Mouse (Mus musculus) forebrain, embryonic 15.5 days (tissue): ENCODE results near the gene Thbs1. TPM values are rescaled to one million over a fixed set of nuclear protein-coding genes. Genes with fewer than 3 reads are reported as not detected.

Experiments
- ATAC-seq: fragments of 200-750 bp; cut with Nextera tagmentation; replicated peaks from 2 replicates; pipeline ENCODE4 v1.8.0; 2017; ENCODE audit warnings: mild to moderate bottlenecking, moderate TSS enrichment, moderate library complexity
- H3K27ac ChIP-seq: fragments of 300-500 bp; sonication (generic); replicated peaks from 2 replicates; pipeline ENCODE4 v1.5.1; 2015; ENCODE audit warnings: mild to moderate bottlenecking, inconsistent platforms
- H3K27me3 ChIP-seq: fragments of 300-500 bp; sonication (generic); 2 replicates; pipeline ENCODE4 v1.6.1; 2015; ENCODE audit warnings: inconsistent platforms
- H3K36me3 ChIP-seq: fragments of 300-500 bp; sonication (generic); 2 replicates; pipeline ENCODE4 v1.6.1; 2015; ENCODE audit warnings: mild to moderate bottlenecking, inconsistent platforms
- H3K4me1 ChIP-seq: fragments of 300-500 bp; sonication (generic); 2 replicates; pipeline ENCODE4 v1.6.1; 2015; ENCODE audit warnings: inconsistent platforms
- H3K4me2 ChIP-seq: fragments of 300-500 bp; sonication (generic); replicated peaks from 2 replicates; pipeline ENCODE4 v1.6.1; 2015; ENCODE audit warnings: mild to moderate bottlenecking, inconsistent platforms
- H3K4me3 ChIP-seq: fragments of 300-500 bp; sonication (generic); 2 replicates; pipeline ENCODE4 v1.5.1; 2015; ENCODE audit warnings: mild to moderate bottlenecking, inconsistent platforms
- H3K9ac ChIP-seq: fragments of 300-500 bp; sonication (generic); replicated peaks from 2 replicates; pipeline ENCODE4 v1.6.1; 2015; ENCODE audit warnings: mild to moderate bottlenecking, inconsistent platforms
- H3K9me3 ChIP-seq: fragments of 300-500 bp; sonication (generic); 2 replicates; pipeline ENCODE4 v1.6.1; 2016; ENCODE audit warnings: inconsistent platforms
- WGBS: fragments of 180-500 bp; shearing (Covaris S2); methylation state at CpG from one replicate; pipeline ENCODE4 v1.1.7; 2015; ENCODE audit warnings: mixed read lengths; 5-methylcytosine and 5-hydroxymethylcytosine counted together
- polyA plus RNA-seq: library from polyadenylated mRNA; unstranded; fragments of >200 nt; fragmentation: Nextera tagmentation; extraction: Ambion mirVana; gene quantifications from 2 replicates; pipeline ENCODE4 v1.2.1, GENCODE M21; 2015

Gene Thbs1
- polyA plus RNA-seq, 1 experiment from 2014 or later: 10.2 TPM

- WGBS: 79% methylated on average over 10 of the region's 10 CpGs
- ATAC-seq: no peak
- H3K9ac ChIP-seq: no peak overlapping the region
Measured at GRCm38 (mm10) chr2:118087044-118087726, 24.5 kb upstream of the Thbs1 start.

DNA sequence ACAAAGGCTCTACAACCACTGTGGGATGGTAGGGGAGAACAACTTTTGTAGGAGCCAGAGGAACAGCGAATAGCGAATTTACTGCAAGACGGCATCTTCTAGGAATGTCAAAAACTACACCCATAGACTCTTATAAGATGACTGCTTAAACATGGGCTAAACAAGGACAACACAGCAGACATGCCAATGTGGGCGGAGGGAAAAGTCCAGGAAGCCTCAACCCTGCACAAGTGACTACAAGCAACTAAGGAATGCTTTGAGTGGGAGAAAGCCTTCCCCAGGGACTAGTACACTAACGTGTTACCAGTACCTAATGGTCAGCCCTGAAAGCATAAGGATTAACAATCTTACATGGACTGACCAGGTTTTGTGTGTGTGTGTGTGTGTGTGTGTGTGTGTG, 20.4 kb upstream of the Thbs1 start:
- no peak for ATAC-seq
- 89% methylated on average over 5 of the region's 5 CpGs for WGBS
- no peaks in the 10 kb centered on the region for H3K9me3 ChIP-seq
- H3K27ac ChIP-seq: no peak overlapping the region
- no peak overlapping the region for H3K9ac ChIP-seq
- H3K4me2 ChIP-seq: no peak overlapping the region
- no peak overlapping the region for H3K4me3 ChIP-seq
- H3K4me1 ChIP-seq: no peaks in the 10 kb centered on the region
- no peaks in the 10 kb centered on the region for H3K36me3 ChIP-seq
- H3K27me3 ChIP-seq: no peaks in the 10 kb centered on the region

More at GRCm38 (mm10) chr2:118087044-118087726, 24.5 kb upstream of the Thbs1 start:
- Histone ChIP-seq H3K27ac (no peak overlapping the region), H3K27me3 (no peaks in the 10 kb centered on the region), H3K9me3 (no peaks in the 10 kb centered on the region), H3K4me3 (no peak overlapping the region), H3K4me1 (no peaks in the 10 kb centered on the region), H3K4me2 (no peak overlapping the region), H3K36me3 (no peaks in the 10 kb centered on the region)

GRCm38 (mm10) chr2:118099104-118099503, 12.6 kb upstream of the Thbs1 start:
- Histone ChIP-seq H3K27me3 (no peaks in the 10 kb centered on the region), H3K9me3 (no peaks in the 10 kb centered on the region), H3K9ac (no peak overlapping the region), H3K4me2 (no peak overlapping the region), H3K36me3 (no peaks in the 10 kb centered on the region), H3K27ac (no peak overlapping the region), H3K4me3 (no peak overlapping the region), H3K4me1 (peaks cover 6% of the 10 kb centered on the region; the same call in 1 of the 2 replicates)
- 48% methylated on average over 4 of the region's 4 CpGs for WGBS
- ATAC-seq: no peak

DNA sequence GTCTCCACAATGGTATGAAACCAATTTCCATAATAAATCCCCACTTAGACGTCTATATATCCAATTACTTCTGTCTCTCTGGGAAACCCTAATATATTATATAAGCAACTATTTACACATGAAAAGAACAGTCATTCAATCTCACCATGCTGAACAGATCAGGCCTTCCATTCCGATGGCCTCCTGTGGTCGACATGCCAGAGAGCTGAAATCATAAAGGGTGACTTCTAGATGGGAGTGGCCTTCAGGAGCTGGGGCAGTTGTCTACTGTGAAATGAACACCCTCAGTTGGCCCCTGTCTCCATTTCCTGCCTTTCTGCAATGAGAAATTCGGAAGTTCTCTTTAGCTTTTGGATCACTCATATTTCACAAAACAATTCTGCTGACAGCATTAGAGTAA, 9.5 kb upstream of the Thbs1 start:
- no peak overlapping the region for H3K4me2 ChIP-seq
- peaks cover 6% of the 10 kb centered on the region; the same call in 1 of the 2 replicates for H3K4me1 ChIP-seq
- WGBS: 49% methylated on average over 4 of the region's 4 CpGs
- H3K4me3 ChIP-seq: no peak overlapping the region
- no peak overlapping the region for H3K27ac ChIP-seq
- ATAC-seq: no peak
- H3K36me3 ChIP-seq: no peaks in the 10 kb centered on the region
- H3K27me3 ChIP-seq: no peaks in the 10 kb centered on the region
- H3K9me3 ChIP-seq: no peaks in the 10 kb centered on the region
- H3K9ac ChIP-seq: no peak overlapping the region

DNA sequence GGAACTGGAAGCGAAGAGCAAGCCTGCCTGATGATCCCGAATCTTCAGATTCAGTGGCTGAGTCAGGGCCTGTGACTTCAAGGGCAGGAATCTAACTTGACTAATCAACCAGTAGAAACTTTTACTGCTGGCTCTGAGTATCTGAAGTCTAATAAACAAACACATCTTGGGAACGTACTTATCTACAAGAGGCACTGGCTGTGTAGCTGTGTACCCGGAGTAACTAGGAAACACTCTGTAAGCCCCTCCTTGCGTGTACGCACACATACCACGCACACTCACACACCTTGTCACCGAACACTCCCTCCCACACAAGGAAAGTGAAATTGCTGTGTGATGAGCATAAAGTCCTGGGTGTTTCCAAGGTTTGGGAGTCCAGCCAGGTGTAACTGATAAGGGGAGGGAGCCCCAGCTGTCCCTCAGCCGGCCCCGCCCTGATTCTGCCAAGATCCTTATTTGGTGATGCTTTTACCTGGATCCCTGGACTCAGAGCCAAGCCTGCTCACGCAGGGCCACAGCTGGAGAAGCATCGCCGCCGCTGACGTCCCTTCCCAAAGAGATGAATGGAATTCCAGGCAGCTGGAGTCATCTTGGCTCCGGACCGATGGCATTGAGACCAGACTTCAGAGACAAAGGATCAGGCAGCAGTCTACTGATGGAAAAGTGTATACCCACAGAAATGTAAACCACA, 1.3 kb upstream of the Thbs1 start:
- Histone ChIP-seq H3K36me3 (no peaks in the 10 kb centered on the region), H3K27me3 (no peaks in the 10 kb centered on the region), H3K4me1 (peaks cover 28% of the 10 kb centered on the region), H3K9ac (peak overlapping the region; percentile 18), H3K9me3 (no peaks in the 10 kb centered on the region), H3K4me3 (peak overlapping the region; percentile 52), H3K27ac (no peak overlapping the region), H3K4me2 (peak overlapping the region; percentile 97)
- WGBS: 34% methylated on average over 17 of the region's 17 CpGs
- peak; percentile 28; the same call in 1 of the 2 replicates for ATAC-seq

GRCm38 (mm10) chr2:118111116-118111487, 574 bp upstream of the Thbs1 start:
- Histone ChIP-seq H3K4me3 (peak overlapping the region; percentile 52), H3K9ac (peak overlapping the region; percentile 54), H3K27ac (0 out of 2 replicates have a peak overlapping the region, but pooled peaks have one; percentile 24), H3K9me3 (no peaks in the 10 kb centered on the region), H3K4me2 (peak overlapping the region; percentile 97), H3K4me1 (peaks cover 34% of the 10 kb centered on the region), H3K27me3 (no peaks in the 10 kb centered on the region), H3K36me3 (no peaks in the 10 kb centered on the region)
- WGBS: under 1% methylated on average over 16 of the region's 16 CpGs
- peak; percentile 85 for ATAC-seq

DNA sequence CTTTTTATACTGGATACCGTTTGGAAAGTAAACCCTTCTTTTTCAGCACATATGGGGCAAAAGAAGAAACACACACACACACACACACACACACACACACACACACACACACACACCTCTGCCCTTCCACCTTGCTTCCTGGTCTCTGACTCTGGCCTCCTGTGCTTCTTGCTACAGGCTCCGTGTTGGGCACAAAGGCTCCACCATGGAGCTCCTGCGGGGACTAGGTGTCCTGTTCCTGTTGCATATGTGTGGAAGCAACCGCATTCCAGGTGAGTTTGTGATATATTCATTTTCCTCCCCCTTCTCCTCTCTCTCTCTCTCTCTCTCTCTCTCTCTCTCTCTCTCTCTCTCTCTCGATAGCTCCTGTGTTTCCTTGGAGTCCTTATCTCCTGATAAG, 762 bp downstream of the Thbs1 start:
- no peak overlapping the region for H3K27ac ChIP-seq
- H3K36me3 ChIP-seq: no peaks in the 10 kb centered on the region
- H3K9me3 ChIP-seq: no peaks in the 10 kb centered on the region
- H3K4me3 ChIP-seq: peak overlapping the region; percentile 52
- H3K9ac ChIP-seq: no peak overlapping the region
- H3K4me1 ChIP-seq: peaks cover 35% of the 10 kb centered on the region
- H3K4me2 ChIP-seq: peak overlapping the region; percentile 97
- ATAC-seq: no peak
- 30% methylated on average over 5 of the region's 5 CpGs for WGBS
- no peaks in the 10 kb centered on the region for H3K27me3 ChIP-seq

GRCm38 (mm10) chr2:118112846-118113479, 1.3 kb downstream of the Thbs1 start:
- Histone ChIP-seq H3K4me2 (peak overlapping the region; percentile 97), H3K4me3 (peak overlapping the region; percentile 52), H3K4me1 (peaks cover 35% of the 10 kb centered on the region), H3K27ac (no peak overlapping the region), H3K9ac (no peak overlapping the region), H3K36me3 (no peaks in the 10 kb centered on the region), H3K27me3 (no peaks in the 10 kb centered on the region), H3K9me3 (no peaks in the 10 kb centered on the region)
- no peak for ATAC-seq
- WGBS: 47% methylated on average over 21 of the region's 21 CpGs

GRCm38 (mm10) chr2:118113808-118114524, 2.3 kb downstream of the Thbs1 start:
- no peaks in the 10 kb centered on the region for H3K27me3 ChIP-seq
- peak overlapping the region; percentile 97 for H3K4me2 ChIP-seq
- H3K36me3 ChIP-seq: no peaks in the 10 kb centered on the region
- no peak overlapping the region for H3K27ac ChIP-seq
- WGBS: 37% methylated on average over 8 of the region's 8 CpGs
- ATAC-seq: no peak
- H3K9me3 ChIP-seq: no peaks in the 10 kb centered on the region
- H3K4me3 ChIP-seq: peak overlapping the region; percentile 52; the same call in 1 of the 2 replicates
- peaks cover 35% of the 10 kb centered on the region for H3K4me1 ChIP-seq
- H3K9ac ChIP-seq: no peak overlapping the region

GRCm38 (mm10) chr2:118114671-118115070, 3.0 kb downstream of the Thbs1 start:
- H3K4me1 ChIP-seq: peaks cover 35% of the 10 kb centered on the region
- 71% methylated on average over 10 of the region's 10 CpGs for WGBS
- H3K9ac ChIP-seq: no peak overlapping the region
- H3K36me3 ChIP-seq: no peaks in the 10 kb centered on the region
- H3K27ac ChIP-seq: no peak overlapping the region
- H3K27me3 ChIP-seq: no peaks in the 10 kb centered on the region
- no peaks in the 10 kb centered on the region for H3K9me3 ChIP-seq
- peak overlapping the region; percentile 10 for H3K4me2 ChIP-seq
- ATAC-seq: no peak
- peak overlapping the region; percentile 1; the same call in 1 of the 2 replicates for H3K4me3 ChIP-seq

DNA sequence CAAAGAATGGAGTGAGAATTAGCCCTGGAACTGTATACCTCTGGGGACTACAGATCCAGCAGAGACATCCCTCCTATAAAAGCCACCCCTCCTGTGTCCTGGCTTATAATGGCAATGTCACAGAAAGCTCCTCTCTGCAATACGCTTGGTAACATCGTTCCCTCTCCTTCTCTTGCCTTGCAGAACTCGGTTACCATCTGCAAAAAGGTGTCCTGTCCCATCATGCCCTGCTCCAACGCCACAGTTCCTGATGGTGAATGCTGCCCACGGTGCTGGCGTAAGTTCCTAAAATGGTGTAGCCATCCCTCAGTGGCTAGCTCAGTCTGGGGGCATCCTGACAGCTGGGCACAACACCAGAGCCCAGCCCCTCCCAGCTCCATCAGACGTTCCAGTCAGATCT, 4.0 kb downstream of the Thbs1 start:
- Histone ChIP-seq H3K27me3 (no peaks in the 10 kb centered on the region), H3K27ac (no peak overlapping the region), H3K4me2 (no peak overlapping the region), H3K9me3 (no peaks in the 10 kb centered on the region), H3K4me1 (peaks cover 31% of the 10 kb centered on the region), H3K36me3 (no peaks in the 10 kb centered on the region), H3K4me3 (no peak overlapping the region), H3K9ac (no peak overlapping the region)
- no peak for ATAC-seq
- WGBS: 84% methylated on average over 7 of the region's 7 CpGs

DNA sequence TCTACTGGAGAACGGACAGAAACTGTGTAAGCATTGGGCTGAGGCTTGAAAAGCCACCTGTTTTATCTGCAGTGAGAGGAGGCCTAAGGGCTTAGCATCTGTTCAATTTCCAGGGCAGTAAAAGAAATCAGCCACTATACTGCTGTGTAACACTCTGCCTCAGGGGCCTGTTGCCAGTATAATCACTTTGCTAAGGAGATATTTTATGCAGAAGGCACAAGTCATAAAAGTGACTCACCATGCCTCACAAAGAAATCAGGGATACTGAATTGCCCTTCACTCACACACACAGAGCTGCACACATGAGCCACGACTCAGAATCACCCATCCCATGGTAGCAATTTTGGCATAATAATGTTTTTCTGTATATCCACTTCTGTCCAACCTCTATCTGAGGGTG, 4.5 kb downstream of the Thbs1 start:
- Histone ChIP-seq H3K9ac (no peak overlapping the region), H3K4me3 (no peak overlapping the region), H3K27me3 (no peaks in the 10 kb centered on the region), H3K4me2 (no peak overlapping the region), H3K4me1 (peaks cover 26% of the 10 kb centered on the region), H3K36me3 (no peaks in the 10 kb centered on the region), H3K9me3 (no peaks in the 10 kb centered on the region), H3K27ac (no peak overlapping the region)
- 59% methylated on average over 2 of the region's 2 CpGs for WGBS
- ATAC-seq: no peak
